Mouse (Mus musculus): ENCODE data around the gene Zscan10. TPM values are rescaled to one million over a fixed set of nuclear protein-coding genes. Genes with fewer than 3 reads are reported as not detected.
A peak's percentile ranks its signal among the peaks of the same experiment; 100 is the strongest.

Zscan10 gene
- polyA plus RNA-seq, 1 experiment from 2014 or later: not detected

- H3K36me3 ChIP-seq (ENCODE audit: control insufficient read depth, insufficient read depth, low read length): no peaks in the 10 kb centered on the region
Measured at GRCm38 (mm10) chr17:23630195-23631020, 29.8 kb downstream of the Zscan10 start.

GRCm38 (mm10) chr17:23631241-23631640, 30.6 kb downstream of the Zscan10 start:
- Histone ChIP-seq H3K9me3 (ENCODE audit: control insufficient read depth, low read length) (no peaks in the 10 kb centered on the region), H3K4me2 (ENCODE audit: low read length) (no peak overlapping the region), H3K9ac (ENCODE audit: low read length) (no peak overlapping the region), H3K36me3 (ENCODE audit: control insufficient read depth, insufficient read depth, low read length) (no peaks in the 10 kb centered on the region), H3K27me3 (ENCODE audit: control insufficient read depth, insufficient read depth, low read length) (peaks cover 16% of the 10 kb centered on the region; the same call in 1 of the 2 replicates), H3K4me1 (ENCODE audit: control insufficient read depth in 2 of 2, insufficient read depth in 2 of 2, low read length in 2 of 2) (no peaks in the 10 kb centered on the region), H3K4me3 (ENCODE audit: control insufficient read depth in 1 of 2, insufficient read depth in 1 of 2, low read depth in 1 of 2, low read length in 2 of 2) (no peak overlapping the region), H3K27ac (replicated peaks in 1 of 2; ENCODE audit: control insufficient read depth in 1 of 2, insufficient read depth in 1 of 2, low read depth in 2 of 2, low read length in 2 of 2) (no peak overlapping the region)
- ATAC-seq (ENCODE audit: insufficient number of reproducible peaks, insufficient read depth, low FRiP score, low read depth): no peak
- WGBS: 71% methylated on average over 8 of the region's 8 CpGs

More at GRCm38 (mm10) chr17:23630195-23631020, 29.8 kb downstream of the Zscan10 start:
- ATAC-seq (ENCODE audit: insufficient number of reproducible peaks, insufficient read depth, low FRiP score, low read depth): 0 out of 2 replicates have a peak, but pooled peaks have one; percentile 65
- Histone ChIP-seq H3K4me3 (ENCODE audit: control insufficient read depth in 1 of 2, insufficient read depth in 1 of 2, low read depth in 1 of 2, low read length in 2 of 2) (peak overlapping the region in 1 of 2 experiments; percentile 16; a peak in 1 of 4 replicates), H3K4me1 (ENCODE audit: control insufficient read depth in 2 of 2, insufficient read depth in 2 of 2, low read length in 2 of 2) (no peaks in the 10 kb centered on the region), H3K9ac (ENCODE audit: low read length) (0 out of 2 replicates have a peak overlapping the region, but pooled peaks have one; percentile 30), H3K9me3 (ENCODE audit: control insufficient read depth, low read length) (no peaks in the 10 kb centered on the region), H3K4me2 (ENCODE audit: low read length) (peak overlapping the region; percentile 58), H3K27ac (replicated peaks in 1 of 2; ENCODE audit: control insufficient read depth in 1 of 2, insufficient read depth in 1 of 2, low read depth in 2 of 2, low read length in 2 of 2) (no peak overlapping the region), H3K27me3 (ENCODE audit: control insufficient read depth, insufficient read depth, low read length) (peaks cover 16% of the 10 kb centered on the region; the same call in 1 of the 2 replicates)
- WGBS: 13% methylated on average over 22 of the region's 22 CpGs

- Histone ChIP-seq H3K27ac (replicated peaks in 1 of 2; ENCODE audit: control insufficient read depth in 1 of 2, insufficient read depth in 1 of 2, low read depth in 2 of 2, low read length in 2 of 2) (no peak within 1 kb of the TSS), H3K4me1 (ENCODE audit: control insufficient read depth in 2 of 2, insufficient read depth in 2 of 2, low read length in 2 of 2) (peaks cover 2 to 12% of the 10 kb centered on the region in 2 experiments; a peak in 3 of 4 replicates), H3K4me3 (ENCODE audit: control insufficient read depth in 1 of 2, insufficient read depth in 1 of 2, low read depth in 1 of 2, low read length in 2 of 2) (peak within 1 kb of the TSS; percentile 51 to 53), H3K4me2 (ENCODE audit: low read length) (peak within 1 kb of the TSS; percentile 94), H3K27me3 (ENCODE audit: control insufficient read depth, insufficient read depth, low read length) (peaks cover 18% of the 10 kb centered on the region), H3K9me3 (ENCODE audit: control insufficient read depth, low read length) (no peaks in the 10 kb centered on the region), H3K9ac (ENCODE audit: low read length) (peak within 1 kb of the TSS; percentile 62), H3K36me3 (ENCODE audit: control insufficient read depth, insufficient read depth, low read length) (no peaks in the 10 kb centered on the region)
- peak; percentile 33; the same call in 1 of the 2 replicates for ATAC-seq (ENCODE audit: insufficient number of reproducible peaks, insufficient read depth, low FRiP score, low read depth)
- WGBS: under 1% methylated on average over 58 of the region's 58 CpGs
Measured at GRCm38 (mm10) chr17:23644613-23645495, 44.2 kb downstream of the Zscan10 start, which contains the start of gene Mmp25. Mmp25 (minus strand) TSS chr17:23645277.

GRCm38 (mm10) chr17:23645894-23646293, 45.2 kb downstream of the Zscan10 start:
- peaks cover 18% of the 10 kb centered on the region for H3K27me3 ChIP-seq (ENCODE audit: control insufficient read depth, insufficient read depth, low read length)

GRCm38 (mm10) chr17:23651363-23651762, 50.7 kb downstream of the Zscan10 start:
- H3K27ac ChIP-seq (replicated peaks in 1 of 2; ENCODE audit: control insufficient read depth in 1 of 2, insufficient read depth in 1 of 2, low read depth in 2 of 2, low read length in 2 of 2): no peak overlapping the region
- no peaks in the 10 kb centered on the region for H3K36me3 ChIP-seq (ENCODE audit: control insufficient read depth, insufficient read depth, low read length)
- H3K4me1 ChIP-seq (ENCODE audit: control insufficient read depth in 2 of 2, insufficient read depth in 2 of 2, low read length in 2 of 2): no peaks in the 10 kb centered on the region
- H3K4me2 ChIP-seq (ENCODE audit: low read length): no peak overlapping the region
- H3K9me3 ChIP-seq (ENCODE audit: control insufficient read depth, low read length): no peaks in the 10 kb centered on the region
- H3K9ac ChIP-seq (ENCODE audit: low read length): no peak overlapping the region
- peaks cover under 1% of the 10 kb centered on the region; the same call in 1 of the 2 replicates for H3K27me3 ChIP-seq (ENCODE audit: control insufficient read depth, insufficient read depth, low read length)
- 80% methylated on average over 6 of the region's 6 CpGs for WGBS
- no peak for ATAC-seq (ENCODE audit: insufficient number of reproducible peaks, insufficient read depth, low FRiP score, low read depth)
- H3K4me3 ChIP-seq (ENCODE audit: control insufficient read depth in 1 of 2, insufficient read depth in 1 of 2, low read depth in 1 of 2, low read length in 2 of 2): no peak overlapping the region

More at GRCm38 (mm10) chr17:23645894-23646293, 45.2 kb downstream of the Zscan10 start:
- Histone ChIP-seq H3K36me3 (ENCODE audit: control insufficient read depth, insufficient read depth, low read length) (no peaks in the 10 kb centered on the region), H3K4me1 (ENCODE audit: control insufficient read depth in 2 of 2, insufficient read depth in 2 of 2, low read length in 2 of 2) (peaks cover 2 to 12% of the 10 kb centered on the region in 2 experiments; a peak in 3 of 4 replicates), H3K9me3 (ENCODE audit: control insufficient read depth, low read length) (no peaks in the 10 kb centered on the region), H3K4me2 (ENCODE audit: low read length) (no peak overlapping the region), H3K9ac (ENCODE audit: low read length) (no peak overlapping the region), H3K27ac (replicated peaks in 1 of 2; ENCODE audit: control insufficient read depth in 1 of 2, insufficient read depth in 1 of 2, low read depth in 2 of 2, low read length in 2 of 2) (no peak overlapping the region), H3K4me3 (ENCODE audit: control insufficient read depth in 1 of 2, insufficient read depth in 1 of 2, low read depth in 1 of 2, low read length in 2 of 2) (no peak overlapping the region)
- ATAC-seq (ENCODE audit: insufficient number of reproducible peaks, insufficient read depth, low FRiP score, low read depth): no peak
- 18% methylated on average over 10 of the region's 10 CpGs for WGBS

GRCm38 (mm10) chr17:23653324-23653723, 52.7 kb downstream of the Zscan10 start:
- H3K27me3 ChIP-seq (ENCODE audit: control insufficient read depth, insufficient read depth, low read length): peaks cover 4% of the 10 kb centered on the region; the same call in 1 of the 2 replicates
- 60% methylated on average over 1 of the region's 2 CpGs for WGBS
- H3K9ac ChIP-seq (ENCODE audit: low read length): no peak overlapping the region
- no peaks in the 10 kb centered on the region for H3K4me1 ChIP-seq (ENCODE audit: control insufficient read depth in 2 of 2, insufficient read depth in 2 of 2, low read length in 2 of 2)
- no peak overlapping the region for H3K4me3 ChIP-seq (ENCODE audit: control insufficient read depth in 1 of 2, insufficient read depth in 1 of 2, low read depth in 1 of 2, low read length in 2 of 2)
- H3K36me3 ChIP-seq (ENCODE audit: control insufficient read depth, insufficient read depth, low read length): no peaks in the 10 kb centered on the region
- no peaks in the 10 kb centered on the region for H3K9me3 ChIP-seq (ENCODE audit: control insufficient read depth, low read length)
- no peak for ATAC-seq (ENCODE audit: insufficient number of reproducible peaks, insufficient read depth, low FRiP score, low read depth)
- no peak overlapping the region for H3K4me2 ChIP-seq (ENCODE audit: low read length)
- H3K27ac ChIP-seq (replicated peaks in 1 of 2; ENCODE audit: control insufficient read depth in 1 of 2, insufficient read depth in 1 of 2, low read depth in 2 of 2, low read length in 2 of 2): no peak overlapping the region

DNA sequence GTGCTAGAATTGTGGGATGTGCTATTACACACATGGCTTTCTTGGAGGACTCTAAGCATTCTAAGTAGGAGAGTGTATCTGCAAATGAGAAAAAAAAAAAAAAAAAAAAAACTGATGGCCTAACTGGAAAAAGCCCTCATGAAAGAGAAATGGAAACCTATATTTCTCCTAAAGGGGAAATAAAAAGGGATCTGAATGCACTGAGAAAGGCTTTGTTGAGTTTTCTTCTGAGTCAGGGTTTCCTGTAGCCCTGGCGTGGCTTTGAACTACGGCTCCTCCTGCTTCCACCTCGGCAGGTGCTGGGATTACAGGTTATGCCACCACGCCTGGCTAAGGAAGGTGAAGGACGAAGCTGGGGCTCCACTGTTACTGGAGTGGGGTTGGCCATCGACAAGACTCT, 53.3 kb downstream of the Zscan10 start:
- H3K4me1 ChIP-seq (ENCODE audit: control insufficient read depth in 2 of 2, insufficient read depth in 2 of 2, low read length in 2 of 2): no peaks in the 10 kb centered on the region
- H3K9me3 ChIP-seq (ENCODE audit: control insufficient read depth, low read length): no peaks in the 10 kb centered on the region
- H3K27ac ChIP-seq (replicated peaks in 1 of 2; ENCODE audit: control insufficient read depth in 1 of 2, insufficient read depth in 1 of 2, low read depth in 2 of 2, low read length in 2 of 2): no peak overlapping the region
- H3K9ac ChIP-seq (ENCODE audit: low read length): no peak overlapping the region
- no peak overlapping the region for H3K4me3 ChIP-seq (ENCODE audit: control insufficient read depth in 1 of 2, insufficient read depth in 1 of 2, low read depth in 1 of 2, low read length in 2 of 2)
- 49% methylated on average over 6 of the region's 6 CpGs for whole genome bisulfite sequencing
- H3K27me3 ChIP-seq (ENCODE audit: control insufficient read depth, insufficient read depth, low read length): peaks cover 6% of the 10 kb centered on the region; the same call in 1 of the 2 replicates
- ATAC-seq (ENCODE audit: insufficient number of reproducible peaks, insufficient read depth, low FRiP score, low read depth): no peak
- no peak overlapping the region for H3K4me2 ChIP-seq (ENCODE audit: low read length)
- no peaks in the 10 kb centered on the region for H3K36me3 ChIP-seq (ENCODE audit: control insufficient read depth, insufficient read depth, low read length)
